Mouse (Mus musculus) bone marrow, adult 2 months (tissue): ENCODE data around the gene Irf2.

Experiments used
- CTCF ChIP-seq: fragments of 200-500 bp; IDR thresholded peaks from 2 replicates; pipeline ENCODE4 v1.5.1; 2011; ENCODE audit warnings: low read length, control low read depth; ENCODE audit not compliant: control insufficient read depth, insufficient read depth
- POLR2A ChIP-seq: fragments of 200-500 bp; IDR thresholded peaks from 2 replicates; pipeline ENCODE4 v1.6.1; 2011; ENCODE audit warnings: low read depth, mild to moderate bottlenecking, control low read depth, low read length, borderline replicate concordance; ENCODE audit not compliant: control insufficient read depth

- TF ChIP-seq CTCF: no peak
- no peak for TF ChIP-seq POLR2A
Observed at GRCm38 (mm10) chr8:46750566-46750965, 11.0 kb downstream of the Irf2 start.
